In genomic region chr11:98455484-98455883, GRCm38 (mm10) we compare ENCODE assay signal across 10 mouse cellular contexts. TPM values are rescaled to one million over a fixed set of nuclear protein-coding genes. Genes with fewer than 3 reads are reported as not detected.
DNase-seq lines count a peak whose midpoint lies in the region; ATAC-seq and TF ChIP-seq lines count a peak whose summit lies in the region.
"Had no signal": no experiment of that assay in that cellular context is flagged by ENCODE, and none has a peak within 500 bp of the region (broad histone marks: within the 10 kb centered on the region; RNA-seq: fewer than 3 reads in every experiment).

No protein-coding gene starts in this region.

- peaks cover 1% of the 10 kb centered on the region; the same call in 1 of the 2 replicates for H3K4me1 ChIP-seq in heart, adult 2 months (ENCODE audit: control insufficient read depth, insufficient read depth, low read length)
- peaks cover 0 to 10% of the 10 kb centered on the region in 2 experiments; a peak in 1 of 4 replicates for H3K4me1 ChIP-seq in MEL (ENCODE audit: control insufficient read depth in 1 of 2, insufficient read depth in 2 of 2, low read length in 2 of 2)
- H3K4me1 ChIP-seq in stomach, postnatal 0 days (replicated peaks; ENCODE audit: control insufficient read depth, insufficient read depth): no peaks in the 10 kb centered on the region

- TF ChIP-seq POLR2A in heart, adult 2 months (IDR thresholded peaks at IDR 0.05; ENCODE audit: insufficient read depth, low read depth, low read length): no peak
- TF ChIP-seq POLR2A in MEL (IDR thresholded peaks at IDR 0.05; ENCODE audit: control insufficient read depth in 1 of 2, insufficient read depth in 1 of 2, low read depth in 1 of 2, low read length in 2 of 2, poor library complexity in 1 of 2): no peak

- no peaks in the 10 kb centered on the region for H3K36me3 ChIP-seq in heart, adult 2 months (ENCODE audit: control insufficient read depth, insufficient read depth, low read length)
- H3K36me3 ChIP-seq in MEL (ENCODE audit: control insufficient read depth in 1 of 2, insufficient read depth in 2 of 2, low read length in 2 of 2): peaks cover 0 to 2% of the 10 kb centered on the region in 2 experiments; a peak in 1 of 4 replicates
- H3K36me3 ChIP-seq in stomach, postnatal 0 days (ENCODE audit: control insufficient read depth, insufficient read depth, low read length): no peaks in the 10 kb centered on the region

- no peaks in the 10 kb centered on the region for H3K79me2 ChIP-seq in heart, adult 2 months (replicated peaks; ENCODE audit: control insufficient read depth, insufficient read depth, low read length)
- H3K79me2 ChIP-seq in MEL (ENCODE audit: control insufficient read depth, insufficient read depth, low read length, poor library complexity): no peaks in the 10 kb centered on the region; the same call in 1 of the 2 replicates

- H3K27ac ChIP-seq in heart, adult 2 months: no peak overlapping the region
- H3K27ac ChIP-seq in MEL (ENCODE audit: control insufficient read depth, low read depth, low read length): no peak overlapping the region
- no peak overlapping the region for H3K27ac ChIP-seq in stomach, postnatal 0 days (replicated peaks)

- no peak for ATAC-seq in stomach, postnatal 0 days (ENCODE audit: low FRiP score, low TSS enrichment)

- H3K9me3 ChIP-seq in MEL (replicated peaks; ENCODE audit: insufficient read depth, low read length): no peaks in the 10 kb centered on the region
- H3K9me3 ChIP-seq in stomach, postnatal 0 days (ENCODE audit: control insufficient read depth, low read length): no peaks in the 10 kb centered on the region

- no peak for DNase-seq in heart, adult 2 months
- no peak for DNase-seq in heart, postnatal 14 days
- peak; percentile 42 for DNase-seq in retina, embryonic 14.5 days (ENCODE audit: low spot score)
- no peak for DNase-seq in retina, postnatal 1 day
- peak; percentile 71 for DNase-seq in MEL (ENCODE audit: low read depth, low spot score)
- no peak for DNase-seq in stomach, postnatal 0 days (ENCODE audit: low spot score)
- no peak for DNase-seq in frontal cortex, adult 2 months (ENCODE audit: extremely low spot score in 1 of 2, low spot score in 1 of 2)
- DNase-seq: gastrocnemius, postnatal 10 days; kidney, adult 11 months had no signal

- TF ChIP-seq EP300 in heart, adult 2 months (IDR thresholded peaks at IDR 0.05; ENCODE audit: insufficient read depth, low read depth, low read length): no peak
- no peak for TF ChIP-seq EP300 in MEL (IDR thresholded peaks at IDR 0.05; ENCODE audit: low read depth in 1 of 2, low read length in 2 of 2)
- TF ChIP-seq EP300 in stomach, postnatal 0 days (optimal IDR thresholded peaks at IDR 0.05): no peak

- intact Hi-C loops in heart, adult 2 months (cut with DNase I): loop anchor here (5.0 kb wide), 1 partner anchor 98 kb away; the partner anchor contains the start of gene Stard3
- intact Hi-C loops in heart, postnatal 14 days (cut with DNase I): loop anchor here (5.0 kb wide), 2 partner anchors 142 to 193 kb away; partner anchors contain the start of gene Lrrc3c

- no peaks in the 10 kb centered on the region for H3K27me3 ChIP-seq in heart, adult 2 months (ENCODE audit: control insufficient read depth, insufficient read depth, low read length)
- H3K27me3 ChIP-seq in MEL (ENCODE audit: control insufficient read depth in 1 of 2, insufficient read depth in 2 of 2, low read length in 2 of 2): no peaks in the 10 kb centered on the region; a peak in 1 of 4 replicates
- H3K27me3 ChIP-seq in stomach, postnatal 0 days (ENCODE audit: control insufficient read depth, insufficient read depth, low read length): no peaks in the 10 kb centered on the region

- no peak overlapping the region for H3K4me3 ChIP-seq in heart, adult 2 months
- H3K4me3 ChIP-seq in MEL (ENCODE audit: control insufficient read depth in 1 of 2, insufficient read depth in 1 of 2, low read depth in 2 of 2, low read length in 2 of 2): no peak overlapping the region
- no peak overlapping the region for H3K4me3 ChIP-seq in stomach, postnatal 0 days (ENCODE audit: low read depth, low read length)
- H3K4me3 ChIP-seq: megakaryocyte, embryonic 14.5 days had no signal

- H3K9ac ChIP-seq in heart, adult 2 months (ENCODE audit: low read depth, low read length): no peak overlapping the region
- no peak overlapping the region for H3K9ac ChIP-seq in MEL (ENCODE audit: control insufficient read depth, low read depth, low read length, poor library complexity, severe bottlenecking)
- no peak overlapping the region for H3K9ac ChIP-seq in stomach, postnatal 0 days (ENCODE audit: low read length)

- 0 out of 2 replicates have a peak, but pooled peaks have one; percentile 11 for TF ChIP-seq CTCF in heart, adult 2 months (IDR thresholded peaks at IDR 0.05)
- peak; percentile 49 to 58 (median 55) for TF ChIP-seq CTCF in MEL (IDR thresholded peaks at IDR 0.05 in 2 of 3, conservative IDR thresholded peaks at IDR 0.05 in 1 of 3; ENCODE audit: control insufficient read depth in 1 of 3, insufficient read depth in 1 of 3, low read depth in 2 of 3, low read length in 3 of 3, poor library complexity in 1 of 3, severe bottlenecking in 1 of 3)
- peak; percentile 52 for TF ChIP-seq CTCF in stomach, postnatal 0 days (IDR thresholded peaks at IDR 0.05; ENCODE audit: low read depth)

- WGBS in heart, adult 2 months: 78% methylated on average over 4 of the region's 4 CpGs
- 84% methylated on average over 4 of the region's 4 CpGs for WGBS in stomach, postnatal 0 days

- TF ChIP-seq RAD21 in MEL (IDR thresholded peaks at IDR 0.05; ENCODE audit: low read depth, low read length): peak; percentile 19

- no peak overlapping the region for H3K4me2 ChIP-seq in stomach, postnatal 0 days (replicated peaks; ENCODE audit: low read depth)

TF ChIP-seq in MEL, 35 proteins besides CTCF, POLR2A, EP300 and RAD21:
- TF ChIP-seq BHLHE40 (IDR thresholded peaks at IDR 0.05; ENCODE audit: borderline replicate concordance, low read depth, low read length) (no peak), SMC3 (IDR thresholded peaks at IDR 0.05; ENCODE audit: low read depth, low read length) (peak; percentile 40), NELFE (IDR thresholded peaks at IDR 0.05; ENCODE audit: low read depth, low read length) (no peak), ZNF384 (IDR thresholded peaks at IDR 0.05; ENCODE audit: low read depth, low read length) (0 out of 2 replicates have a peak, but pooled peaks have one; percentile 16), ETS1 (IDR thresholded peaks at IDR 0.05; ENCODE audit: low read depth, low read length) (no peak), RCOR1 (IDR thresholded peaks at IDR 0.05; ENCODE audit: low read depth, low read length) (no peak), KAT2A (conservative IDR thresholded peaks at IDR 0.05; ENCODE audit: low read depth, low read length) (no peak), NRF1 (IDR thresholded peaks at IDR 0.05; ENCODE audit: insufficient read depth, low read depth, low read length, poor library complexity, severe bottlenecking) (no peak), TAL1 (IDR thresholded peaks at IDR 0.05; ENCODE audit: low read length) (no peak), MEF2A (IDR thresholded peaks at IDR 0.05; ENCODE audit: extremely low read depth, insufficient replicate concordance, low read depth, low read length, poor library complexity, severe bottlenecking) (no peak)
TF ChIP-seq in MEL: peak in this region for 2.

RNA-seq across cellular contexts. Expression of gene Grb7, which starts 9.3 kb away (rescaled TPM):
- total RNA-seq in heart, adult 2 months (2021): under 1 TPM; 0.11 to 0.31 TPM
- polyA plus RNA-seq in heart, adult 2 months (2012; rRNA removed): 0.56 and 0.72 TPM in 2 replicates
- under 1 TPM in 1 of 2 experiments, not detected in 1; 0.36 TPM for total RNA-seq in heart, postnatal 14 days (2021)
- not detected in 2 replicates for total RNA-seq in MEL (2012; rRNA removed)
- under 1 TPM in 1 of 2 experiments, not detected in 1; 0.21 TPM for polyA plus RNA-seq in MEL (2012; ENCODE audit: insufficient read depth in 1 of 2, insufficient read length in 2 of 2, low read depth in 1 of 2, low replicate concordance in 2 of 2, missing spikeins in 1 of 2)
- polyA plus RNA-seq in stomach, postnatal 0 days (2015; fragmentation: Nextera tagmentation; extraction: Ambion mirVana): 23.0 and 23.8 TPM in 2 replicates
- polyA plus RNA-seq in frontal cortex, adult 2 months (2012; rRNA removed): 1.6 and 2.0 TPM in 2 replicates

RNA-seq across cellular contexts. Expression of gene Mien1, which starts 16.7 kb away (rescaled TPM):
- 10 to 100 TPM; 61.6 to 63.6 TPM for total RNA-seq in heart, adult 2 months (2021)
- polyA plus RNA-seq in heart, adult 2 months (2012; rRNA removed): 53.5 and 80.0 TPM in 2 replicates
- 10 to 100 TPM; 44.6 to 52.6 TPM for total RNA-seq in heart, postnatal 14 days (2021)
- 74.0 and 93.2 TPM in 2 replicates for total RNA-seq in MEL (2012; rRNA removed)
- 10 to 100 TPM in 1 of 2 experiments, not detected in 1; 71.6 TPM for polyA plus RNA-seq in MEL (2012; ENCODE audit: insufficient read depth in 1 of 2, insufficient read length in 2 of 2, low read depth in 1 of 2, low replicate concordance in 2 of 2, missing spikeins in 1 of 2)
- 133 and 142 TPM in 2 replicates for polyA plus RNA-seq in stomach, postnatal 0 days (2015; fragmentation: Nextera tagmentation; extraction: Ambion mirVana)
- 177 and 209 TPM in 2 replicates for polyA plus RNA-seq in frontal cortex, adult 2 months (2012; rRNA removed)

RNA-seq across cellular contexts. Expression of gene Erbb2, which starts 43.2 kb away (rescaled TPM):
- total RNA-seq in heart, adult 2 months (2021): 1 to 10 TPM; 6.6 to 6.9 TPM
- polyA plus RNA-seq in heart, adult 2 months (2012; rRNA removed): 8.4 and 9.2 TPM in 2 replicates
- 10 to 100 TPM; 11.3 TPM for total RNA-seq in heart, postnatal 14 days (2021)
- total RNA-seq in MEL (2012; rRNA removed): not detected in 2 replicates
- not detected for polyA plus RNA-seq in MEL (2012; ENCODE audit: insufficient read depth in 1 of 2, insufficient read length in 2 of 2, low read depth in 1 of 2, low replicate concordance in 2 of 2, missing spikeins in 1 of 2)
- polyA plus RNA-seq in stomach, postnatal 0 days (2015; fragmentation: Nextera tagmentation; extraction: Ambion mirVana): 26.9 and 30.7 TPM in 2 replicates
- polyA plus RNA-seq in frontal cortex, adult 2 months (2012; rRNA removed): 3.0 and 3.2 TPM in 2 replicates

RNA-seq across cellular contexts. Expression of gene Pgap3, which starts 55.2 kb away (rescaled TPM):
- 1 to 10 TPM; 7.7 to 8.5 TPM for total RNA-seq in heart, adult 2 months (2021)
- polyA plus RNA-seq in heart, adult 2 months (2012; rRNA removed): 18.8 and 21.1 TPM in 2 replicates
- 10 to 100 TPM; 11.7 to 11.9 TPM for total RNA-seq in heart, postnatal 14 days (2021)
- 5.9 and 7.4 TPM in 2 replicates for total RNA-seq in MEL (2012; rRNA removed)
- 1 to 10 TPM in 1 of 2 experiments, not detected in 1; 8.4 TPM for polyA plus RNA-seq in MEL (2012; ENCODE audit: insufficient read depth in 1 of 2, insufficient read length in 2 of 2, low read depth in 1 of 2, low replicate concordance in 2 of 2, missing spikeins in 1 of 2)
- 11.0 and 13.4 TPM in 2 replicates for polyA plus RNA-seq in stomach, postnatal 0 days (2015; fragmentation: Nextera tagmentation; extraction: Ambion mirVana)
- polyA plus RNA-seq in frontal cortex, adult 2 months (2012; rRNA removed): 13.7 and 15.2 TPM in 2 replicates

Comparison
In these comparisons a context has a peak if more than half of its experiments do, and no peak if none do; other contexts are left out.
1. DNase-seq: peak in retina, embryonic 14.5 days (single experiment) and MEL (single experiment); none in heart, adult 2 months (0 of 2), heart, postnatal 14 days (0 of 2), retina, postnatal 1 day (single experiment), stomach, postnatal 0 days (single experiment) and frontal cortex, adult 2 months (0 of 2).
2. Peak in every context shown above with its lines, with median percentiles within 50 percentile points of each other: CTCF ChIP-seq.